Mouse (Mus musculus): Measurements from ENCODE around the gene Agbl2. TPM values are rescaled to one million over a fixed set of nuclear protein-coding genes. Genes with fewer than 3 reads are reported as not detected.

The Agbl2 gene
- polyA plus RNA-seq, 1 experiment from 2014 or later: 0.35 TPM

GRCm38 (mm10) chr2:90864184-90864583 lies 81.7 kb downstream of the Agbl2 start:
- no peak overlapping the region for H3K9ac ChIP-seq (ENCODE audit: low read length)
- no peaks in the 10 kb centered on the region for H3K4me1 ChIP-seq (replicated peaks; ENCODE audit: control insufficient read depth, insufficient read depth)
- TF ChIP-seq CTCF (IDR thresholded peaks at IDR 0.05; ENCODE audit: low read depth): no peak
- TF ChIP-seq EP300 (optimal IDR thresholded peaks at IDR 0.05): no peak
- H3K4me2 ChIP-seq (replicated peaks; ENCODE audit: low read depth): no peak overlapping the region
- H3K36me3 ChIP-seq (ENCODE audit: control insufficient read depth, insufficient read depth, low read length): peaks cover 19% of the 10 kb centered on the region
- H3K9me3 ChIP-seq (ENCODE audit: control insufficient read depth, low read length): no peaks in the 10 kb centered on the region
- DNase-seq (ENCODE audit: low spot score) (no peak), ATAC-seq (ENCODE audit: low FRiP score, low TSS enrichment) (no peak)
- no peaks in the 10 kb centered on the region for H3K27me3 ChIP-seq (ENCODE audit: control insufficient read depth, insufficient read depth, low read length)
- no peak overlapping the region for H3K4me3 ChIP-seq (ENCODE audit: low read depth, low read length)
- H3K27ac ChIP-seq (replicated peaks): no peak overlapping the region

- Histone ChIP-seq H3K4me2 (replicated peaks; ENCODE audit: low read depth) (no peak overlapping the region), H3K4me3 (ENCODE audit: low read depth, low read length) (no peak overlapping the region), H3K9me3 (ENCODE audit: control insufficient read depth, low read length) (no peaks in the 10 kb centered on the region), H3K36me3 (ENCODE audit: control insufficient read depth, insufficient read depth, low read length) (peaks cover 8% of the 10 kb centered on the region), H3K27ac (replicated peaks) (no peak overlapping the region), H3K4me1 (replicated peaks; ENCODE audit: control insufficient read depth, insufficient read depth) (peaks cover 4% of the 10 kb centered on the region; the same call in 1 of the 2 replicates), H3K9ac (ENCODE audit: low read length) (no peak overlapping the region), H3K27me3 (ENCODE audit: control insufficient read depth, insufficient read depth, low read length) (no peaks in the 10 kb centered on the region)
- 9% methylated on average over 3 of the region's 3 CpGs for WGBS
- no peak for TF ChIP-seq EP300 (optimal IDR thresholded peaks at IDR 0.05)
- TF ChIP-seq CTCF (IDR thresholded peaks at IDR 0.05; ENCODE audit: low read depth): peak; percentile 96
- DNase-seq (ENCODE audit: low spot score): peak; percentile 84
- ATAC-seq (ENCODE audit: low FRiP score, low TSS enrichment): peak; percentile 92
These were observed 84.0 kb downstream of the Agbl2 start for GRCm38 (mm10) chr2:90866524-90866923.

GRCm38 (mm10) chr2:90870136-90870601 lies 87.6 kb downstream of the Agbl2 start:
- peak; percentile 53 for ATAC-seq (ENCODE audit: low FRiP score, low TSS enrichment)
- peak overlapping the region; percentile 31 for H3K9ac ChIP-seq (ENCODE audit: low read length)
- DNase-seq (ENCODE audit: low spot score): no peak
- TF ChIP-seq EP300 (optimal IDR thresholded peaks at IDR 0.05) (no peak), CTCF (IDR thresholded peaks at IDR 0.05; ENCODE audit: low read depth) (no peak)
- H3K4me1 ChIP-seq (replicated peaks; ENCODE audit: control insufficient read depth, insufficient read depth): peaks cover 4% of the 10 kb centered on the region; the same call in 1 of the 2 replicates
- no peaks in the 10 kb centered on the region for H3K9me3 ChIP-seq (ENCODE audit: control insufficient read depth, low read length)
- 8% methylated on average over 4 of the region's 4 CpGs for WGBS
- H3K27ac ChIP-seq (replicated peaks): 0 out of 2 replicates have a peak overlapping the region, but pooled peaks have one; percentile 13
- H3K36me3 ChIP-seq (ENCODE audit: control insufficient read depth, insufficient read depth, low read length): no peaks in the 10 kb centered on the region; the same call in 1 of the 2 replicates
- no peak overlapping the region for H3K4me2 ChIP-seq (replicated peaks; ENCODE audit: low read depth)
- H3K4me3 ChIP-seq (ENCODE audit: low read depth, low read length): no peak overlapping the region
- no peaks in the 10 kb centered on the region for H3K27me3 ChIP-seq (ENCODE audit: control insufficient read depth, insufficient read depth, low read length)

- 59% methylated on average over 8 of the region's 8 CpGs for WGBS
- Histone ChIP-seq H3K27ac (replicated peaks) (no peak overlapping the region), H3K4me2 (replicated peaks; ENCODE audit: low read depth) (no peak overlapping the region), H3K9me3 (ENCODE audit: control insufficient read depth, low read length) (no peaks in the 10 kb centered on the region), H3K4me3 (ENCODE audit: low read depth, low read length) (no peak overlapping the region), H3K36me3 (ENCODE audit: control insufficient read depth, insufficient read depth, low read length) (no peaks in the 10 kb centered on the region), H3K4me1 (replicated peaks; ENCODE audit: control insufficient read depth, insufficient read depth) (peaks cover 4% of the 10 kb centered on the region; the same call in 1 of the 2 replicates), H3K9ac (ENCODE audit: low read length) (no peak overlapping the region), H3K27me3 (ENCODE audit: control insufficient read depth, insufficient read depth, low read length) (no peaks in the 10 kb centered on the region)
- TF ChIP-seq CTCF (IDR thresholded peaks at IDR 0.05; ENCODE audit: low read depth) (peak; percentile 19; the same call in 1 of the 2 replicates), EP300 (optimal IDR thresholded peaks at IDR 0.05) (no peak)
- ATAC-seq (ENCODE audit: low FRiP score, low TSS enrichment) (no peak), DNase-seq (ENCODE audit: low spot score) (no peak)
These were observed 88.8 kb downstream of the Agbl2 start for GRCm38 (mm10) chr2:90871180-90871961.

- Histone ChIP-seq H3K4me1 (replicated peaks; ENCODE audit: control insufficient read depth, insufficient read depth) (peaks cover 4% of the 10 kb centered on the region; the same call in 1 of the 2 replicates), H3K4me2 (replicated peaks; ENCODE audit: low read depth) (no peak overlapping the region), H3K36me3 (ENCODE audit: control insufficient read depth, insufficient read depth, low read length) (no peaks in the 10 kb centered on the region), H3K27ac (replicated peaks) (no peak overlapping the region), H3K9me3 (ENCODE audit: control insufficient read depth, low read length) (no peaks in the 10 kb centered on the region), H3K9ac (ENCODE audit: low read length) (no peak overlapping the region), H3K27me3 (ENCODE audit: control insufficient read depth, insufficient read depth, low read length) (no peaks in the 10 kb centered on the region), H3K4me3 (ENCODE audit: low read depth, low read length) (no peak overlapping the region)
- 71% methylated on average over 1 of the region's 1 CpGs for WGBS
- ATAC-seq (ENCODE audit: low FRiP score, low TSS enrichment): no peak
- TF ChIP-seq CTCF (IDR thresholded peaks at IDR 0.05; ENCODE audit: low read depth): no peak
- no peak for TF ChIP-seq EP300 (optimal IDR thresholded peaks at IDR 0.05)
- DNase-seq (ENCODE audit: low spot score): no peak
These were observed 91.5 kb downstream of the Agbl2 start for GRCm38 (mm10) chr2:90874025-90874424.

GRCm38 (mm10) chr2:90875239-90875638 lies 92.7 kb downstream of the Agbl2 start:
- TF ChIP-seq CTCF (IDR thresholded peaks at IDR 0.05; ENCODE audit: low read depth): no peak
- no peak for TF ChIP-seq EP300 (optimal IDR thresholded peaks at IDR 0.05)
- Histone ChIP-seq H3K36me3 (ENCODE audit: control insufficient read depth, insufficient read depth, low read length) (no peaks in the 10 kb centered on the region), H3K27me3 (ENCODE audit: control insufficient read depth, insufficient read depth, low read length) (no peaks in the 10 kb centered on the region), H3K4me2 (replicated peaks; ENCODE audit: low read depth) (no peak overlapping the region), H3K9me3 (ENCODE audit: control insufficient read depth, low read length) (no peaks in the 10 kb centered on the region), H3K27ac (replicated peaks) (no peak overlapping the region), H3K9ac (ENCODE audit: low read length) (no peak overlapping the region), H3K4me3 (ENCODE audit: low read depth, low read length) (no peak overlapping the region), H3K4me1 (replicated peaks; ENCODE audit: control insufficient read depth, insufficient read depth) (peaks cover 4% of the 10 kb centered on the region; the same call in 1 of the 2 replicates)
- ATAC-seq (ENCODE audit: low FRiP score, low TSS enrichment) (no peak), DNase-seq (ENCODE audit: low spot score) (no peak)
- WGBS: 59% methylated on average over 2 of the region's 2 CpGs

Measured in stomach, postnatal 0 days (tissue).